Mouse (Mus musculus) cerebellum, adult (tissue): ENCODE results near the gene Rasl2-9.
"Not testable (repeated sequence)": the region's sequence is repeated elsewhere in the genome, so short reads cannot be mapped to it uniquely, and the experiment has no call there.

ENCODE experiments used
- ATAC-seq: cut with Nextera tagmentation; 2 replicates; pipeline ENCODE4 v1.9.2; 2017; ENCODE audit warnings: mild to moderate bottlenecking, moderate library complexity, mixed read lengths; ENCODE audit not compliant: insufficient number of reproducible peaks, low FRiP score, low TSS enrichment

Gene Rasl2-9

DNA sequence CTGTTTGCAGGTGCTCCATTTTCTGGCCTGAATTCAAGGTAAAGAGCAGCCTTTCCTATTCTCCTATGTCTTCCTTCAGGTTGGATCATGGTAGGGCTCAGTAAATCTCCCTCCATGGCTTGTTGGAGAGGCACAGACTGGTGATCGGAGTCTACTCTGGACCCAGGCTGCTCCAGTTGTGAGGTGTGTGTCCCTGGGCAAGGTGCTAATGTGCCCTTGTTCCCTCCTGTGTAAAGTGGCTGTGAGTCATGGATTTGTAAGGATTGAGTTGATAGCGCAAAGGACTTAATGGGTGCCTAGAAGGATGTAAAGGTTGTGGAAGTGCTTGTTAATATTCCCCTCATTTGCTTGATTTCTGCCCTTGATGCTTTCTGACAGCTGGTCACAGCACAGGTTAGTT is 43.8 kb downstream of the Rasl2-9 start:
- no peak for ATAC-seq

DNA sequence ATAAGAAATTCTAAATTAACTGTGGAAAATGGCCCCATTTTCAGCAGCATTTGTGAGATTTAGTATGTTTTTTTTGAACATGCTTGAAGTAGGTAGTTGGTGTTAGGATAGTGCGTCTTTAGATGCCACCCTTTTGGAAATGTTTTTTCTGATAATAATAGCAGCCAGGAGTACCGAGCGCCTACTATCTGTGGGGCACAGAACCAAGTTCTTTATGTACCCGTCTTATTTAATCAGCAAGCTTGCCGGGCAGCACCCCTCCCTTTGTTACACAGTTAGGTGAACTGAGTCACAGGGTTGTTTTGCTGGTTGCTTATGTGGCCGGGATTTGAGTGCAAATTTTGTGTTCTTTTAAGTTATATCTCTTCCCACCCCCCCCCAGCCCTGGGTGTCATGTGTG is 44.5 kb downstream of the Rasl2-9 start:
- ATAC-seq = no peak

DNA sequence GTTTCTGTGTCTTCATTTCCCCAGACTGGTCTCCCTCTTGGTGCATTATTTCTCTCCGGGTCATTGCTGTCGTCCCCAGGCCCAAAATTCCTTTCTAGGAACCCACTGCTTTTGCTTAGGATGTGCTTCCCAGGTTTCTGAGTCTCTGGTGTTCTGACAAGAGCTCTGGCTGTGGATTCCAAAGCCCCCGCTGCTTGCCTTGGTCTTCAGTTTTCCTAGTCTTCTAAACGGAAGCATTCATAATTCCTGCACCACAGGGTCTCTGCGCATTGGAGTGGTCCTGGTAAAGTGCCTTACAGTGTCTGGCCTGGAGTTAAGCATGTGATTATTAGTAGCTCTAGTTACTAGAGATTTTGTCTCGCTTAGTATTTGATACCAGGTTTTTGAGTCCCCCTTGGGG is 44.9 kb downstream of the Rasl2-9 start:
- ATAC-seq = no peak

DNA sequence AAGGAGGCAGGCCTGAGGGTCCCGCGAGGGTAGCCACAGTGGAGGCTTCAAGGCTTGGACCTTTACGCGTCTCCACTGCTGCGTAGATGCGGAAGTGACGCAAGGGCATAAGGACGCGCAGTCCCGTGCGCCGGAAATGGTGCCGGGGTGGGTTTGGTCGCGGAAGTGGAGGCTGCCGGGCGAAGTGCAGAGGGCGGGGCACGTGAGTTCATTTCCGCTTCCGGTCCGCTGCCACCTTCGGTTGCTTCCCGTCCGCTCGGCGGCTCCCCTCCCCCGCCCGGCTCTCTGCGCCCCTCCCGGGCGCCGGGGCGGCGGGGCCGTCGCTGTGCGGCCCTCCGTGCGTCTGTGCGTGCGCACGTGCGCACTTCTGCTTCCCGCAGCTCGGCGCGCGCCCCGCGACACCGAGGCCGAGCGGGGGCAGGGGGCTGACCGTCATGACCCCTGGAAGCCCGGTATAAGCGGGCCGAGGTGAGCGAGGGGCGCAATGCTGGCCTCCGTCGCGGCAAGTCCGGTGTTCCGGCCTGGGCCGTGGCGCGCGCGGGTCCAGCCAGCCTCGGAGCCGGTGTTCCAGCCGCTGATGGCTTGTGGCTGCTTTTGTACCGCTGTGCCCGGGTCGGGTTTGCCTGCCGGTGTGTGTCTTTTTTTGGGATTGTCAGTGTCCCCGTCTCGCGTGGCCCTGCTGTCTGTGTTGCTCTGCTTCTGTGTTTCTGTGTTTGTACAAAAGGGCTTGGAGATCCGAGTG is 45.6 kb downstream of the Rasl2-9 start, which contains the start of gene Epn1:
TSS of gene Epn1 (plus strand) at position 226 of the 742 bp plus-strand sequence.
- peak; percentile 97 for ATAC-seq

GRCm38 (mm10) chr7:5079365-5080009 is 46.3 kb downstream of the Rasl2-9 start:
- ATAC-seq = not testable (repeated sequence)

DNA sequence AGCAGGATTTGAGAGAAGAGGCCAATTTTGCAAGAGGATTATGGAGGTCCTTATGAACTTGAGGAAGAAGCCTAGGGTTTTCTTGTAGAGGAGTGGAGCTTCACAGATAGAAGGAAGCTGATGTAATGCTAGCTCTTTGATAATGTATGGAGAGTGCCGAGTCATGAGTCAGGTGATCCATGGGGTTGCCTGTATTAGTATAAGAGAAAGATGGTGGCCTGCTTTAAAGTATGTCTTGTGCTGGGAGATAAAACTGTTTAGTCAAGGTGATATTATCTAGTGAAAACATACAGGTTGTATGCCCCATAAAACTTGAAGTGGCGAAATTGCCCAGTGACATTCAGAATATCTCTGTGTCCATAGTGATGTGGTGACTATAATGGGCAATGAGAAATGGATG is 48.8 kb downstream of the Rasl2-9 start:
- no peak for ATAC-seq

GRCm38 (mm10) chr7:5074984-5075383 is 50.8 kb downstream of the Rasl2-9 start:
- ATAC-seq = no peak
